Mouse (Mus musculus): ENCODE measurements at regions not wholly inside any gene's neighbourhood (a gene's known extent, or its start where the extent isn't known, plus 50 kb on each side); places are given as distances from the start of the nearest gene placed in this dataset.

DNA sequence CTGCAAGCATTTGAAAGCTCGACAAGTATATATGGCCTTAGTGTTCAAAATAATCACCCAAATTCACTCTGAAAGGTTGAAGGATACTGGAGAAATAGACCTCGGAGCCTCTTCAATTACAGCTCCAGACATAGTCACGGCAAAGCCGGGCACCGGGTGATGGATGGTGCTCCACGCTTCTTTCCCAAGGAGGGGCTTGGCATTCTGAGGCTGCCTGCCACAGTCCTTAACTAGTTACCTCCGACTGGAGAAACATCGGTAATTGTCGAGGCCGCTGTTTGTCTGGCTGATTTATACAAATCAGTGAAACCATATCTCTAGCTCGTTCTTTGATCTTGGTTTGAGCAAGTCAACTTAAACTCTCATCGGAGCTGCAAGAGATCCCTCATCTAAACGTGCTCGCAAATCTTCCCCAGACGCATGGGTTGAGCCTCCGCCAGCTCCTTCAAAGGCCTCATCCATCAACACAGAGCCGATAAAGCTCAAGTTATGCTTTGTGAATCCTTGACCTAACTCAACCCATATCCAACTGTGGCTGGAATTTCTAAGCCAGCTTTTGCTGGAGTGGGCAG is 145.4 kb upstream of the Stx16 start:
- no peak for ATAC-seq

DNA sequence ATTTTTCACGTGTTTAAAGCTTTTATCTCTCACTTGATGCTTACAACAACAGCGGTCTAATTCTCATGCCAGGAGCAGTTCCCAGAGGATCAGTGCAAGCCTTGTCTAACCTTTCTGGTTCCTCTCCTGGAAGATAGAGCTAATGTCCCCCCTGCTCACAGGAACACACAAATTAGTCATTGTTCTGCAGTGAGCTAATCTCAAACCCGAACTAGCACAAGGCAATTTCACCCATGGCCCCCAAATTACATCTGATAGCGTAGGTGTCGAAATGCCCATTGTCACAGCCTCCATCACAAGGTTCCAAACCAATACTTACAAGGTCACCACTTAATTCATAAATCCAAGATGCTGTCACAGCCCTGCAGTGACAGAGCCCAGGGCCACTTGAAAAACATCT is 140.4 kb upstream of the Stx16 start:
- no peak for ATAC-seq

DNA sequence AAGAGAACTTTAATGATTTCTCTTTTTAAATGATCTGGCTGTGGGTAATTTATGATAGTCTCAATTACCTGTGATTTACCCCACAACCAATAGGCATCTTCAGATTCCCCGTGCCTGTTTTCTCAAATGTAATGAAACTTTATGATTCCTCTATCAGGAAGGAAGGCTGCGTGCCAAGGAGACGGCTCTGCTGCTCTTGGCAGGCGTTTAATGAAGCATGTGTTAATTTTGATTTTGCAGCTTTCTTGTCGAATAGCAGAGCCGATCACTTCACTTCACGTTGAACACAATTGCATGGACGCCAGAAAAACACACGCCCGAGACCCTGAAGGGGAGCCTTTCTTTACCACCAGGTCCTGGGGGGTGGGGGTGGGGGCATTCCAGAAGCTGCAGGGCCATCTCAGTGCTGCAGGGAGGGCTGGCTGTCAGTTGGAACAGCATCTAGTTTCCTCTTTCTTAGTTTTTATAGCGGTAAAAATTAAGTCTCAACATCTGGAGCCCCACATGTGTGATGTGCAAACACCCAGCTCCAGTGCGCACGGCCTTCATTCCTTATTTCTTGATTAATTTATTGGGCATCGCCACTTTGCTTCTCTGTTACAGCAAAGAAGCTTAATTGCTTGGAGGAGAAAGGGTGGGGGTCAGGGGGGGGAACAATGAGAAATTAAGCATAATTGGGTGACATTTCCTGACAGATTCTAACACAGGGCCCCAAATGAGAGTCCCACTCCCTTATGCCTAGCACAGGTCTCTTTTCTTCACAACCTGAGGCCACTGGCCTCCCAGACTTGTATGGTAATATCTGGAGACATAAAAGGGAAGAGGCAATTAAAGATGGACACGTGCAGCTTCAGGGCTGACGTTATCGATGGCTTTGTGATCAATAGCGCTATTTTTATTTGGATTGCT is 138.3 kb upstream of the Stx16 start:
- no peak for ATAC-seq

DNA sequence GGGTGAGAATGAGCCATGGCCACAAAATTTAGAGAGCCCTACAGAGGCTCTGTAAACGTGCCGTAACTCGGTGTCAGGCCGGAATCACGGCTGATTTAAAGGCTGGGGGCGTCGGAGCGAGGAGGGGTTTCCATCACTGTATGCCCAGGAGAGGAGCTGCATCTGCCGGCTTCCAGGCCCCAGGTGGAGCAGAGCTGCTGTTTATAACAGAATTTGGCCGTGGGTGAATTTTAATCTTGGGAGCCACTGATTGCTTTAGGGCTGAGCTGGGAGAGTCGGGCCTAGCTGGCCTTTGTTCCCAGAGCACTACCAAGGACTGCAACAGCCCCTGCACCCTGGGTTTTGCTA is 137.7 kb upstream of the Stx16 start:
- no peak for ATAC-seq

DNA sequence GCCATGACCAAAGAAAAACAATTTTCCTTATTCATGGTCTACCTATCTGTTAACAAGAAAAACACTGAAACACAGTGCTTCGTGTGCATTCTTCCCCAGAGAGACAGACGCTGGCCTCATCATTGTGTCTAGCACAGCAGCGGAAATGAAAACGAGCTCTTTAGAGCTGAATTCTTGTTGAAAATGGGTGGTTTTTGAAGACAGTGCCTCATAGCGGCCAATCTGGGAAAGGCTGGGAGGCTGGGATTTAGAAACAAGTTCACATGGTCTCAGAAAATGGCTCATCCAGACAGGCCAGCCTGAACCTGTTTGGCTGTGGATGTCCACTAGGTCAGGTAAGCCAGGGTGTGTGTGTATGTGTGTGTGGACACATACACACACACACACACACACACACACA is 130.7 kb upstream of the Stx16 start:
- no peak for ATAC-seq

DNA sequence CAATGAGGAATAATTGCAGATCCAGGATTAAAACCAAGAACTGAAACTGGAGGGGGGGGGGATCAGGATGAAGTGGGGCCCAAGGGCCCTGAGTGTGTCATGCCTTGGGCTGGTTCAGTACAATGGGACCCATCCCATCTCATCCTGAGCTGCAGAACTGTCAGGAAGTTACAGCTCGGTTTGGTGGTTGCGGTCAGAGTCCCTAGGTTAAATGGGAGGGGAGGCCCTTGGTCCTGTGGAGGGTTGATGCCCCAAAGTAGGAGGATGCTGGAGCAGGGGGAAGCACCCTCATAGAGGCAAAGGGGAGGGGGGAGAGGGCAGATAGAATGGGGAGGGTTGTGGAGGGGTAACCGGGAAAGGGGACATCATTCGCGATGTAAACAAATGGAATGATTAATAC is 127.5 kb upstream of the Stx16 start:
- ATAC-seq, result no peak

DNA sequence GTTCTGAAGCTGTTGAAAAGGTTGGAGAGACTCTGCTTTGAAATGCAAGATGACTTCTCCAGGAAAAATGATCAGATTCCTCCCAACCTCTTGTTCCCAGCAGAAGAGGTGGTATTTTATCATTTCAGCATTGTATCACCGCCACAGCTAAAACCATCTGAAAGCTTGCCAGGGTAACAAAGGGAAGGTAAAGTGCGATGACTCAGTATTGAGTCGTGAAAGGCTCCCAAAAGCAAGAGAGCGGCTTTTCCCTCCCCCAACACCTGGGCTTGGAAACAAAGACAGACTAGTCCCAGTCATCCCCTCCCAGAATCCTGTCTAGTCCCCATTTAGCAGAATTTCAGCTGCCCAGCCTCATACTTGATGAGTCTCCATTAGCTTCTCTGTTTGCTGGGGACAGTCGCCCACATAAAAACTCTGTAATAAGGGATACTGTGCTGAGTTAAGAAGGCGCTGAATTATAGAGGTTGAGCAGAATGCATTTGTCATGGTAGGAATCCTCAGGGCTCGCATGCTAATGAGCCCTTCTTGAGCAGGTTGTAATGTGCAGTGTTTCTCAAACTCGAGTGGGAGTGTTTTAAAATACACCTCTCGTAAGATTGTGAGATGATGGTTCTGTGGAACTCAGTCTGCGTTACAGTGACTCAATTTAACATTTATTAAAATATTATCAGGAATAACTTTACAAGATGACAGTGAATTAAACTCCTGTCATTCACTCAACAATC is 125.8 kb upstream of the Stx16 start:
- ATAC-seq, result no peak

DNA sequence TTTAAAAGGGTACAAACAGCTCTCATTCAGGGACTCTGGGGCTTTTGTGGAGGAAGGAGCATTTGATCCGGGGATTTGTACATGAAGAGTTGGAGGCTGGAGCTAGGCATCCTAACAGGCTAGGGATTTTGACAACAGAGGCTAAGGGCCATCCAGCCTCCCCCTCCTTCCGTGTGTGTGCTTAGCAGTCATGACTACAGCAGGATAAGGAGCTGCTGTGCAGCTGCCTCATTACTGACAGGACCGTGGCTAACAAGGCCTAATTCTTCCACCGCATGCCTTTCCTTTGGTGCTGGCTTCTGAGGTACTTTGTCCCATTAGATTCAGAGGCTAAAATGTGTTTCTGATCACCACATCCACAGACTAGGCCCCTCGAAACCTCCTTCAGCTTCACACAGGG is 110.0 kb upstream of the Stx16 start:
- no peak for ATAC-seq

DNA sequence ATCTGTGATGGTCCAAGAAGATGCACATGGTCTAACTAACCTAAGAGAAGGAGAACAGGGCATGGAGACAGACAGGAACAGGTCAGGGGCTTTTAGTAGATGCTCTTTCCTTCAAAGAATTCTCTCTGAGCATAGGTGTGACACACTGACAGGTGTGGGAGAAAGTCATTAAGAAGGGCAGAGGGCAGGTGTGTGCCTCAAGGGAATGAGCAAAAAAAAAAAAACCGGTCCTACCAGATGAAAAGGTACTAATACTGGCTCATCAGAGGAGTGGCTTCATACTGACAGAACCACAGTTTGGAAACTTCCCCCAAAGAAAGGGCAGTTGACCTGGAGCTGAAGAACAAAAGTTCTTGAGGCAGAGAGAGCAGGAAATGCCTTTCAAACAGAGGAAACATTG is 105.3 kb upstream of the Stx16 start:
- no peak for ATAC-seq

DNA sequence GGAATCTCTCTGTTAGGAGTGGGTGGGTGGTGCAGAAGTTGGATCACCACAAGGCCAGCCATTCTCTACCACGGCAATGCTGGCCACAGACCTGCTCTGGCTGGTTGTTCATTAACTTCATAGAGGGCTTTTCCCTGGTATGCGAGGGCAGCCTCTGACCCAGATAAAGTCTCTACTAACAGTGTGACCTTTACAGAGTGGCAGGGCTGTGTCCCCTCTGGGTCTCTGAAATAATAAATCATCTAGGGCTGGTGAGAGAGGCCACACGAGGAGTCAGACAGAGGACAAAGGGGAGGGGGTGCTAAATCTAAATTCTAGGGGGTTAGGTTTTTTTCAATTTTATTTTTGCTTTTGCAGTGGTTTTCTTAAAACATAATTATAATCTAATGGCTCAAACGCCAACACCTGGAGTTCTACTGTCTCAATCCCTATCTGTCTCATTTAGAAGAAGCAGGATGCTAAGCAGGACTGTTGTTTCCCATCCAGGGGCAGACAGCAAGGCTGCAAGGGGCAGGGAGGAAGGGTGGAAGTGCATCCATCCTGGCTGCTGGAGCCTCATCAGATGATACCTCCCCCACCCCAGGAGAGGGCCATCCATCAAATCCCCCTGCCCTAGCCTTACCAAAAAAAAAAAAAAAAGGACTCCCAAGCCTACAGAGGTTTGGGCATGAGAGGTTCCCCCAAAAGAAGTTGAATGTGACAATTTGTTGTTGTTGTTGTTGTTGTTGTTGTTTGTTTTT is 99.6 kb upstream of the Stx16 start:
- no peak for ATAC-seq

DNA sequence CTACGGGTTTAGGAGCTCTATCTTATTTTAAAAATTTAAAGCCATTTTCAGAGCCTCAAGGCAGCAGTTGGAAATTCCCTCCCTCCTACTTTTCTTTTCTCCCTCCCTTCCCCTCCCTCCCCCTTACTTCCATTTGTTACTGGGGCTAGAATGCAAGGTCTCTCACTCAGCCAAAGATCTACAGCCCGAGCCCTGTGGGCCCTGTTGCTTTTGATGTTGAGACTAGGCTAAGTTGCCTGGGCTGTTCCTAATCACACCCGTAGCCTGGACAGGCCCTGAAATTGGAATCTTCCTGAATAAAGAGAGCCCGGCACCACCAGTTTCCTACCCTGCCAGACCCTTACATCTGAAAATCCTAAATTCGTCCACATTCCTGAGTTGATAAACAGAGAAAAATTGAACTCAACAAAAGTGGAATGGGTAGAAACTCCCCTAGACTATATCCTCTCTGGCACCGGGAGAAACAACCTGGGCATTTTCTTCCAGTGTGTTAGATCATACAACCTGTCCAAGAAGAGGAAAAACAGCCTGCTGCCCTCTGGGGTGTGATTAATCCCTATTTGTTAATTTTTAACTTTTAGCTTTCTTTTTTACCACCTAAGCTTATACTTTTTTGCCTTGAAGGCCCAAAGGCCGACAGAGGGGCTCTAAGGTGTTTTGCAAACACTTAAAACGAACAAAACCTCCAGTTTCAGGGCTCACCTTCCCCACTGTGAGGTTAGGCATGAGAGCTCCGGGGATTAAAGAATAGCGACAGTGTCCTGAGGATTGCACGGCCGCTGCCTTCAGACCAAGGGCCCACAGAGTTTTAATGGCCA is 98.7 kb upstream of the Stx16 start:
- ATAC-seq, result no peak

DNA sequence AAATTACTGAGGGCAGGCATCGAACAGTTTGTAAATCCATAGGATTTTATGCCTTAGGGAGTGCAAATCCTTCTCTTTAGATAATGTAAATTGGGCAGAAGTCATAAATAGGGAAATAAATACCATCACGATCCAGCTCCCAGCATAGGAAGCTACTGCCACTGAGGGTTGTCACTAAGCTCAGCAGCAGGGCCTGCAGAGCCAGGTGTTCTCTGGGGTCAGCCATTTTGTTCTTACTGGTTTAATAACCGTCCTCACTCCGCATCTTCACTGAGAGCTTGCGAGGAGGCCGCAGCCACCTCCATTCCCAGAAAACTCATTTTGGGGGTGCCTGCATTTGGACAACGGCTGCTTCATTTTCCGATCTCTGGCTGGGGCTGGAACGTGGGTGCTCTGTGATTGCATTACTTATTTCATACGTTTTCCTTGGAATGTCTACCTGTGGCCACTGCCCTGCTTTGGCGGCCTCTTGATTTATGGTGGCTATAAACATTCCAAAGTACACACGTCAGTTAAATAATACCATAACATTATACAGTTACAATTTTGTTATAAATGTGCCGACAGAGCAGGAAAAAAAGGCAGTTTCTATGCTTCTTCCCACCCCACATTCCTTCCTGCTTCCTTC is 97.9 kb upstream of the Stx16 start:
- ATAC-seq, result no peak

DNA sequence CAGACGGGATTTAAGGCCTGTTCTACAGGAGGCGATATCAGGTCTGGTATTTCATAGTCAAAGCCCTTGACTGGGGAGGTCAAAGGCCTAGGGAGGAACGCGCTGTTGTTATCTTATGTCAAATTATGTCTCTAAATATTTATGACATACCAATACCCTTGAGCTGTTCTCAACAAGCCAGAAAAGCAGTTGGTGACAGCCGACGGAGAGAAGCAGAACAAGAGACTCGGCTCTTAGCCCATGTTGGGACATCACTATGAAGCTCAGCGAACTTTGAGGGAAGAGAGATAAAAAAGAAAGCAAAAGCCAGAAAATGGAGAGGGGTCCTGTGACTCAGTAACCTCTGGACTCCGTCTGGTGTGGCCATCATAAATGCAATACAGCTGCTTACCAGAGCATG is 95.1 kb upstream of the Stx16 start:
- no peak for ATAC-seq

DNA sequence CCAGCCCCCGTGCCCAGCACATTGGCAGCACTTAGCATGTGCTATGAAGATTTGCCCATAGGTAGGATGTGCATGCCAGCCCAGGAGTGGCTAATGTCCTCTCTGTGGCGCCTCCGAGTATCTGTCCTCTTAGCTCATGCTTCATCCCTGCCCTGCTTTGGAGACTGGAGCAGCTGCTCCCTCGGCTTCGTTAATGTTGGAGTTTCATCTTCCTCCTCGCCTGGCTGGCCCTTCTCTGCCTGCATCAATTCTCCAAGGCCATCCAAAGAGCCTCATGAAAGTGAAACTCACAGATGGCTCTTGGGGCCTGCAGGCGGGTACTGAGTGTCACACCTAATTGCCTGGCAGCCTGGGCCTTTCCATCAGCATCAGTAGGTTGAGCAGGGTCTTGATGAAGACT is 88.6 kb upstream of the Stx16 start:
- ATAC-seq, result no peak

DNA sequence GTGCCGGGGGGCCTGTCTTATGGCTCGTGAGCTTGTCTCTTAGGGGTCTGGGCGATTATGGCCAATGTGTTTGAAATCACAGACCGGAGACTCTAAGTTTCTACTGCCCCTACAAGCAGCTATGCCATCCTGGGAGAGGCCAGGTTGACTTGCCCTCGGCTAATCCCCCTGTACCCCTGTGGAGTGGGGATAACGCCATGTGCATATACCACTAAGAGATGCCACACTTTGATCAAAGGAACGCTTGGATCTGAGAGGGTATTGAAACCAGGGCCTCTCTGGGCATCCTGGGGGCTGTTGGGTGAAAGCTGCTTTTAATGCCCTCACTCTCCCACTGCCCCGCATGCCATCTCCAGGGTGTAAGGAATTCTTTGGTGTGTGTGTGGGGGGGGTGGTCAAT is 88.2 kb upstream of the Stx16 start:
- no peak for ATAC-seq

DNA sequence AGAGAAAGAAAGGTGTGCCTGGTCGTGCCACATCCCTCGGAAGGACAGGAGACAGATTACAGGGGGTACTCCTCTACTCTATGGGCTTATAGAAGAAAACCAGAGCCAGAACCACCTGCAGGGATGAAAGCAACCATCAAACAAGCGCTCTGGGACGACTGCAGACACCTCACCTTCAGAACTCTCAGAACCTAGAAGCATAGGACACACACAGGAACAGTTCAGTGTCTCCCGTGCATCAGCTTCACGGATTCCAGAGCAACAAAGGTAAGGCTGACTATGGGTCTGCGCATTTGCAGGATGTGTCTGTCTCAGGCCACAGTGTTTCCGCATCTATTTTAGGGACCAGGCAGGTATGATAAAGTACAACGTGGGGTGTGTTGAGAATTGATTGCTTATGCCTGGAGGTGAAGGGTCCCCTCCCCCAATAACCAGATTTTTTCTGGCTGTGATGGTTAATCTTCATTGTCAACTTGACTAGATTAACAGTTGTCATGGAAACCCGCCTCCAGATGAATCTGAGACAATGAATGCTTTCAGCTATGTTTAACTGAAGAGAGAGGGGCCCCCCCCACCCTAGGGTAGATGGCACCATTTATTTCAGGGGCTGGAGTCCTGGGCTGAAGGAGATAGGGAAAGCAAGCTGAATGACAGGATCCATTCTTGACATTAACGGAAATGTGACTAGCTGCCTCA is 87.3 kb upstream of the Stx16 start:
- ATAC-seq, result no peak

DNA sequence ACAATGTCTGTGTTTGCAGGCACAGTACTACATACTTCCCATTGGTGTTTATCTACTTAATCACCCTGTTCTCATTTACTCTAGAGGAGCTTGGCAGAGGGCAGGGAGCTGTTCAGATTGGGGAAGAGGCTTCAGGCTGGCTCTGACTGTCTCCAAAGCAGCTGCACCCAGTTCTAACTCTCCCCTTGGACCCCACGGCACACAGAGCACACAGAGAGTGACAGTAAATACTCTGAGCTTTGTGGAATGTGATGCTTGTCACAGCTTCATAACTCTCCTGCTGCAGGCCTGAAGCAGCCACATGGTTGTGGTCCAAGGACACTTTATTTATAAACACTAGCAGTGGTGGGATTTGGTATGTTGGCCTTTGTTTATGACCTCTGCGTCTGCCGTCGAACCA is 85.4 kb upstream of the Stx16 start:
- no peak for ATAC-seq

DNA sequence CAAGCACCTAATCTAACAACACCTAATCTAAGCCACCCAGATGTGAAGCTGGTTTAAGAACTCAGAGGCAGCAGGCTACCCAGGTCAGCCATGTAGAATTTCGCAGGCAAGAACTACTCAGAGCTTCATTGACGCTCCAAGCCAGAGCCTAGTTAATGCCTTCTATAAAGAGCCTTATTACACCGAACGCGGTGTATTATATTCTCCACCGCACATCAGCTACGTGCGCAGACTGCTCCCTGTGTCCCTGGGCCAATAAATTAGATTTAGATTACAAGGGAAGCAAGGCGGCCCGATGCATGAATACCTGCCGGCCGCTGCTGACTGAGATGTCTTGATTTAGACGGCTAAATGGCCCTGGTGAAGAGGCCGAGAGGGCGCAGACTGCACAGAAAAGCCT is 84.7 kb upstream of the Stx16 start:
- ATAC-seq, result no peak

DNA sequence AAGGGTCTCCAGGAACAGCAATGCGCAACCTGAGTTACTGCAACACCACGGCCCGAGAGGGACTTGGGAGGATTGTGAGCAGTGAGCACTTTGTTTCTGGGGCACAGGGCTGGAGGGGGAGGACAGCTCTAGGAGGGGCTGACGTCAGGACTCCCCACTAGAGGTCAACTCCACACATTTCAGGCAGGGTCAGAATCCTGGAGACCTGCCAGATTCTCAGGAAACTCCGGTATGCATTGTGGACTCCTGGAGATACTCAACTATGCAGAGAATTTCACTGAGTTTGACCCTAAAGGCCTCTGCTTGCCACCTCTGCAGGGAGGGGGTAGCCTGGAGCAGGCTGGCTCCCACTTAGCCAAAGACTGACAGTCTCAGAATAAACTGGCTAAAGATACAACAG is 84.1 kb upstream of the Stx16 start:
- no peak for ATAC-seq

DNA sequence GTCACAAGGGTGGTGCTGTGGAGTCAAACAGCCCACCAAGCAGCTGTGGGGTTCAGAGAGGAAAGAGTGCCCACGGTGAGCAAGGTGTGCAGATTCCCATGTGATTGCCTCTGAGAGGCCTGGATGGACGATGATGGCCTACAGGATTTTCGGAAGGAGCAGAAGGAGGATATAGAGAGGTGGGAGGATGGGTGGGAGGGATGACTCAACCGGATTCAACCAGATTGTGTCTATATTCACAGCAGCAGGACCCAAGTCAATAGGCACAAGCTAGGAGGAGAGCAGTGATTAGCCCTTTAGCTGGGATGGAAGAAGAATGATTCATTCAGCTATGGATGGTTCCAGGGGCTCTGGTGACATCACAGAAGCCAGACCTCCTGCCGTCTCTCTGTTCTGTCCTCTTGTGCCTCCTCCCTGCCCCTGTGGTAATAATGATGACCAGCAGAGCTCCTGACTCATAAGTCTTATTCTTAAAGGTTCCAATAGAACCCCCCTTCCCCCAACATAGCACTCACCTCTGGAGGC is 82.6 kb upstream of the Stx16 start:
- ATAC-seq, result no peak
